Mouse (Mus musculus): Measurements from ENCODE around the gene Snx21.
"Not testable (repeated sequence)": the region's sequence is repeated elsewhere in the genome, so short reads cannot be mapped to it uniquely, and the experiment has no call there.

The Snx21 gene

DNA sequence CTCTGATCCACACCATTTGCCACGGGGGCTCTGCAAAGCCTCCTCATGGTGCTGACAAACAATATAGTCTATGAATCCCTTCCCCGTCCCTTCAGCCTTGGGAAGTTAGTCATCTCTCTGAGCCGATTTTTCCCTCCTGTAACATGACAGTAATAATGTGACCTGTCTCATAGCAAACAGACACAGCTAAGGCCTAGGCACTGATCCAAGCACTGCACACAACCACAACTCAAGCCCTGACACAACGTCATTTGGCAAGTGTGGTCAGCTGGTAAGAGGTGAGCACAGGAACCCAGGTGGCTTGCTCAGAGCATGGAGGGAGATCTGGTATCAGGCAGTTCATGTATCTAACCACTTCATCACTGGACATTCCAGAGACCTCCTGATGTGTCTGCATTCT is 10.2 kb downstream of the Snx21 start:
- no peak for DNase-seq

DNA sequence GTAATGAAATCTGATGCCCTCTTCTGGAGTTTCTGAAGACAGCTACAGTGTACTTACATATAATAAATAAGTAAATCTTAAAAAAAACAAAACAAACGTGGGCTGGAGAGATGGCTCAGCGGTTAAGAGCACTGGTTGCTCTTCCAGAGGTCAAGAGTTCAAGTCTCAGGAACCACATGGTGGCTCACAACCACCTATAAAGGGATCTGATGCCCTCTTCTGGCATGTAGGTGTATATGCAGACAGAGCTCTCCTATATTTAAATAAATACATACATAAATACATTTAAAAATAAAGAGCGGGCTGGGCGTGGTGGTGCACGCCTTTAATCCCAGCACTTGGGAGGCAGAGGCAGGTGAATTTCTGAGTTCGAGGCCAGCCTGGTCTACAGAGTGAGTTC is 12.9 kb downstream of the Snx21 start:
- DNase-seq: not testable (repeated sequence)

DNA sequence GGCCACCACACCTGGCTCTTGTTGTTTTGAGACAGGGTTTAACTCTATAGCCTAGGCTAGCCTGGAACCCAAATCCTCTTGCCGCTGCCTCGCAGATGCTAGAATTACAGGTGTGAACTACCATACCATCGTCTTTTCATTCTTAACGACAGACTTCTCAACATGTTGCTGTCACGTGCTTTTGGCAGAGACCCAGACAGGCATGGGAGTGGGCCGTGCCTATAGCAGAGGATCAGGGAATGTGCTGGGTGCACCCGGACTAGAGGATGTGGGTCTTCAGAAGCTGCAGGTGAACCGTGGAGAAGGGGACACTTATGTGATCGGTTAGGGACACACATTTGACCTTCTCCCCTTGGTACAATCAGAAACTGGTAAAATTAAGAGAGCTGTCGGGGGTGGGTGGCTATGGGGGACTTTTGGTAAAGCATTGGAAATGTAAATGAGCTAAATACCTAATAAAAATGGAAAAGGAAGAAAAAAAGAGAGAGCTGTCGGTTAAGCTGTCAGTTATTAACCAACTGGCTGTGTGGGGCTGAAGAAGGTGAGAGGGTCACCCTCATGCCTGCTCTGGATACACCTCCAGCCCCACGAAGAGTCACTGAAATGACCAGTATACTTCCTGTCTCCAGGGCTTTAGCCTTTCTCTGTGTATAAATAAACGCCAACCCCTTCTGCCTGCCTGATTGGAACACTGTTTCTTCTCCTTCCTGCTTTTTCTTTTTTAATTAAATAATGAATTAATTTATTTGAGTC is 14.8 kb downstream of the Snx21 start:
- no peak for DNase-seq

DNA sequence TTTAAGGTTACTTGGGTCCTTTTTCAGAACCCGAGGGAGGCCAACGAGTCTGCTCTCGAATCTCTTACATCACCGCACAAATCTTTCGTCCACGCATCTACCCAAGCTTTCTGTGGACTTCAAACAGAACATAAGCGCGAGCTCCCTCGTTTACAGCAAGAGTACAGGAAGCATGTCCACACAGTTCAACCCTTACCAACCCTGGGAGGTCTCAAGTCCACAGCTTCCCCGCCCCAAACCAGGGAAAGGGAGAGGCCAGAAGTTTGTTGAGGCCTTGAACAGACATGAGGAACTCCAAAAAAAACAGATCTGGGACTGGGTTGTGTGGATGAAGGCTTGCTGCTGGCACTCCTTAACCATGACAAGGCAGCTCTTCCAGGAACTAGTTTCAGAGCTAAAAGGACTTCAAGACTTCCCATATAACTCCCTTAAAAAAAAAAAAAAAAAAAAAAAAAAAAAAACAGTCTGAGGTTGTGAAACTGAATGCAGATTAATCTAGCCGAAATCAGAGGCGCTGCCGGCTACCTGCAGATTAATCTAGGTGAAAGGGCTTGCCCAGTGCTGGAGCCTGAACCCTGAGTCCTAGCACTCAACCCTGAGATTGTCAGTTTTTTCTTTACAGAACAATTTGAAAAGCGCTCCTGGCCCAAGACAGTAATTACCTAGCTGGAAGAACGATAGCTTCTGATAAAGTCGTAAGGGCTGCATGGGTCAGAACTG is 17.7 kb downstream of the Snx21 start:
- DNase-seq: peak; percentile 57

DNA sequence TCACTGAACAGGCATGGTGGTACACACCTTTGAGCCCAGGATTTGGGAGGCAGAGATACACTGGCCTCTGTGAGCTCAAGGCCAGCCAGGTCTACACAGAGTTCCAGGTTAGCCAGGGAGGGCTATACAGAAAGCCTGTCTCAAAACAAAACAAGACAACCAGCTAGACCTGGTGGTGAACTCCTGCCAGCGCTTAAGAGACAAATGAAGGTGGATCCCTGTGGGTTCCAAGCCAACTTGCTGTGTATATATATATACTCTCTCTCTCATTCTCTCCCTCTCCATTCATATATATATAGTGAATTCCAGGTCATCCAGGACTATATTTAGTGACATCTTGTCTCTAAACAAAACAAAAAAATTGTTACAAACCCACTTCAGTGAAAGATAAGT is 18.3 kb downstream of the Snx21 start:
- DNase-seq: no peak

DNA sequence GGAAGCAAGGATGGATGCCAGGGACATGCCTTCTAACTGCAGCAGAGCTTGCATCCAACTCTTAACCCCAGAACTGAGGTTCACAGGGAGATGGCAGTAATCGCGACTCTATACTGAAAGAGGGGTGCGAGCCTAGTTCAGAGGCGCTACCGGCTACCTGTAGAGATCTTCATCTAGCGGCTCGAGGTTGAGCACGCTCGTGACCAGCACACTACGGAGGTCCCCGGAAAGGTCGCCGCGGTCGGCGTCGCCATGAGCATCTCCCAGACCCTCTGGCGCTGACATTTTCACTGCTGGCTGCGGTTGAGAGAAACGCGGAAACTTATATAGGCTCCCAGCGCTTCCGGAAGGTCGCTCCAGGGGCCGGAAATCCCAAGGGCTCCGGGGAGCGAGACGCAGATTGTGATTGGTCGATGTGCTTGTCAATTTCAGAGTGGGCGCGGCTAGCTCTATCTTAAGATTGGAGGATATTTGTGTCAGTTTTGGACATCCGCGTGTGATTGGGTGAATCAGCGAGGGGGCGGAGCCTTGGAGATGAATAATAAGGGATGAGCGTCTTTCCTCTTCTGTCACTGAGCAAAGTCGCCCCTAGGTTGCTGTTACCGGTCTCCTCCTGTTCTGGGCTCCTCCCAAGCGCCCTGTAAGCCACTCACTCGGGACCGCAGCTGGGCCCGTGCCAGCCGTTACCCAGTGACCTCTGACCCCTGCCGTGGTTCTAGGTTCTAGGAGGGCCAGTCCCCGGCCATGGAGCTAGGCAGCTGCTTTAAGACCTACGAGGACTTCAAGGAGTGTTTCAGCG is 19.1 kb downstream of the Snx21 start, which contains the start of the genes Acot8 and Zswim3:
Gene Acot8 (minus strand): TSS at position 350 of the 799 bp plus-strand sequence.
Gene Zswim3 (plus strand): TSS at position 566 of the 799 bp plus-strand sequence.
- DNase-seq: peak; percentile 99

DNA sequence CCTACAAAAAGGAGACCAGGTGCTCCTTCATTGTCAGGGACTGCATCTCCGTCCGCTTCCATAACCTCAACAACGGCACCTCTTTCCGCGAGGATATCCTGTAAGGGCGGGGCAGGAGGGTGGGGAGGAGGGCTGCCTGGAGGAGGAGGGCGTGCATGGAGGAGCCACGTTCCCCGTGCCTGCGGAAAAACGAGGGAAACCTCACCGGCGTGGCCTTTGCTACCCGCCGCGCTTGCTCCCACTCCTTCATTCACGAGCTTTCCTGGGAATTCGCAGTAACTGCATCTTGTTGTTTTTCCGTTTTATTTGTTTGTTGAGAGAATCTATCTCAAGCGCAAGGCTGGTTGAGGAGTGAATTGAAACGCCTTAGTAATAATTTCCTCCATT is 19.7 kb downstream of the Snx21 start:
- DNase-seq: no peak

DNA sequence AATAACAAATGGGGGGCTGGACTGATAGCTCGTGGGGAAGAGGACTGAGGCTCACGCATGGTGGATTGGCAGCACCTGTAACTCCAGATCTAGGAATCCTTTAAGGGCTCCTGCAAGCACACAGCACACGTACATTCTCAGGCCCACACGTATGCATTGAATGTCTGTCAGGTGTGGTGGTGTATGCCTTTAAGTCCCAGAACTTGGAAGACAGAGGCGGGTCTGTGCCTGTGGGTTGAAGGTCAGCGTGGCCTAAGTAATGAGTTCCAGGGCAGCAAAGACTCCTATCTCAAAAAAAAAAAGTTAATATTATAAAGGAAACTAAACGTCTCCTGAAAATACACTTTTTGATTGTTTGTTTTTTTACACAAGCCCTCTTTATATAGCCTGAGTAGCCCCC is 21.0 kb downstream of the Snx21 start:
- DNase-seq: no peak

DNA sequence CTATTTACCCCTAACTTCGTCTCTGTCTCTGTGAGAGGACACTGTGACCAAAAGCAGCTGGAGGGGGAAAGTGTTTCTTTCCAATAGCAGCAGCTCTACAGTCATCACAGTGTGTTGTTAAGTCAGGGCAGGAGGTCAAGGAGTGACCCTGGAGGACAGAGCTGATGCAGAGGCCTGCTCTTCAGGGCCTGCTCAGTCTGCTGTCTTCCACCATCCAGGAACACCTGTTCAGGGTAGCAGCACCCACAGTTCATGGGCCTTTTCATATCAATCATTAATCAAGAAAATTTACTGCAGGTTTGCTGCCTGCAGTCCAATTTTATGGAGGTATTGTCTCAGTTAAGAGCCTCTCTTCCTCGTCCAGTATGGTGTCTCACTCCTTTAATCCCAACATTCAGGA is 27.9 kb downstream of the Snx21 start:
- no peak for DNase-seq

DNA sequence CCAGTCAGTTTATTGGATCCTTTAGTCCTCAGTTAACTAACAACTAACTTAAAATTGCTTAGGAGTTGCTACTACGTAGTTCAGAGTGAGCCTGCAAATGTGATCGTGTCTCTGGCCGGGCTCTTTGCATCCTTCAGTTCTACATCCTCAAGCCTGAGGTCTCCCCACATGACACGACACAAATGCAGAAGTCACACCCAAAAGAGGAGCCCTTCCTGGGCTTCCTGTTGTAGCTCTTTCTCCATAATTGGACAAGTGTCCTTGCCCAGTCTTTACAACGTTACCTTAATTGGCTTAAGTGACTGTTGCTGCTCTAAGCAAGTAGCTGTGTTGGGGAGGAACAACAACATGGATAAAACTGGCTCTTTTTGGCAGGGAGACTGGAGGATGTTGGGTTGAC is 29.7 kb downstream of the Snx21 start:
- no peak for DNase-seq

DNA sequence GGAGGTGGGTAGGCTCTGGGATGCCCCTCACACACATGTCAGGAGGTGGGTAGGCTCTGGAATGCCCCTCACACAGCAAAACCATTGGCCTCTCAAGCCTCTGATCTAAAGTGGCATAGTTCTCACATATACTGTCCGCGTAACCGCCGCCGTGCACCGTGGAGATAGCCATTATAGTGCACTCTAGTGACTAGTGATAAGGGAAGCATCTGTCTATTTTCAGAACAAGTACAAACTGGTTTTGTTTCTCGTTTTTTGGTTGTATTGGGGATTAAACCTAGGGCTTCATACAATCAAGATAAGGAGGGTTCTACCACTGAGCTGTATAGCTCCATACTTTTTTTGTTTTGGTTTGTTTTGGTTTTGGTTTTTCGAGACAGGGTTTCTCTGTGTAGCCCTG is 30.2 kb downstream of the Snx21 start:
- DNase-seq: no peak

DNA sequence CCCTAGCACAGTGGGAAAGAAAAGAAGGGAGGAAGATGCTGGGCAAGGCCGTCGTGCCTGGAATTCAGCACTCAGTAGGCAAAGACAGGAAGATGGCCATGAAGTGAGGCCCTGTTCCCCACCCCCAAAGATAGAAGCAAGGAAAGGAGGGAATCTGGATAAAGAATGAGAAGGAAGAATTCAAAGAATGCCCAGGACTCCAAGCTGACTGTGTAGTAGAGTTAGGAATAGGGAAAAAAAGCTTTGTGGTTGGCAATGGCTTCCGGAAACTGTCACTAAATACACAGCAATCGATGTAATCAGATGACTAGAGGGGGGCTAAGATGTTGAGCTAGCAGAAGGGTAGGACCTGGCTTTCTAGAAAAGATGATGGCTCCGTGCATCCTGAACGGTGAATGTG is 31.6 kb downstream of the Snx21 start:
- DNase-seq: no peak

DNA sequence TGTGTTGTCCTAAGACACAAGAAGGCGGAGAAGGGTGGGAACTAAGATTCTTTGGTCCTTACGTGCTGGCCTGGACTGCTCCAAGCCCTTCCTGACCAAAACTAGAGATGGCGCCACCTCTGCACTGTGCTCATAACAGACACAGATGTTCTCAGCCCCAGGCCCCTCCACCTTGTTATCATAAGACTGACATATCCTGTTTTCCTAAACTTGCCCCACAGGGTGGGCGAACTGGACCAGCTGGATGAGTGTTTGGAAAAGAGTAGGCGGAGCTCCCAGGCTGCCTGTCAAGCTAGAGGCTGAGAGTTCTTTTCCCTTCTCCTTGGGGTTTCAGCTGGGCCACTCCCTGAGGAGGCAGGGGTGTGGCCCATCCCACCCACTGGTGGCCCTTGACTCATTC is 32.1 kb downstream of the Snx21 start:
- DNase-seq: no peak

DNA sequence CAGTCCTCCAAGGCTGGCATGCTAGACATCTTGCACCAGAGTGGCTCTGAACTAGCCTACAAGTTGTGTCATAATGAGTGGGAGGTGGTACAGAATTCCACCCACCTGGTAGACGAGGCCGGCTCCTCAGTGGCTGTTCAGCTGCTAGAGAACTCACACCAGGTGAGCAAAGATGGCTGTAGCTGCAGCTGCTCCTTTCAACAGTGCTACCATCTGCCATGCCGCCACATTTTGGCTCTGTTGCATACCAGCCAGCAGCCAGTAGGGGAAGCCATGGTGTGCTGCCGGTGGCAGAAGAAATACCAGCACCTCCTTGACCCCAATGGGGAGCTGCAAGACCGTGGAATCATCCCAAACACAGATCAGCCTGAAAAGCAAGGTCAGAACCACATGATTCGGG is 35.4 kb downstream of the Snx21 start:
- DNase-seq: no peak

DNA sequence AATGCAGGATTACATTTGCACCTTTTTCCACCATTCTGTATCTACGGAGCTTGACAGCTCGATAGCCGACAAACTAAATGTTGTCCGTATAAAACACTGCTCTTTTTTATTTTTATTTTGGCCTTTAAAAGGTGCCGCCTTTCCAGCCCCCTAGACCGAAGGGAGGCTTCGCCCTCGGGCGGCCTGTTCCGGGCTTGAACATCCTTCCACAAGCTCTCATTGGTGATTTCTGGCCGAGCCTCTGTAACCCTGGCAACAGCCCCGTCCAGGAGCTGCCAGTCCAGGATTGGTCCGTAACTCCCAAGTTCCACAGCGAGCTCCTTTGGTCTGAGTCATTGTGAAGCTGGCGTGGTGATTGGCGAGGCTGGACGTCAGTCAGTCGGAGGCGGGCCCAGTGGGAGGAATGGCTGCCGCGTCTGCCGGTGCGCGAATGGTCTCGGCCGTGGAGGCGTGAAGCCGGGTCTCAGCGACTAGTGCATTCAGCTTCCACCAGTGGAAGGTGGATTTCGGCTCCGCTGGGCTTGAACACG is 37.1 kb downstream of the Snx21 start, which contains the start of gene Zswim1:
Gene Zswim1 (plus strand): TSS at position 51 of the 530 bp plus-strand sequence.
- DNase-seq: peak; percentile 100

DNA sequence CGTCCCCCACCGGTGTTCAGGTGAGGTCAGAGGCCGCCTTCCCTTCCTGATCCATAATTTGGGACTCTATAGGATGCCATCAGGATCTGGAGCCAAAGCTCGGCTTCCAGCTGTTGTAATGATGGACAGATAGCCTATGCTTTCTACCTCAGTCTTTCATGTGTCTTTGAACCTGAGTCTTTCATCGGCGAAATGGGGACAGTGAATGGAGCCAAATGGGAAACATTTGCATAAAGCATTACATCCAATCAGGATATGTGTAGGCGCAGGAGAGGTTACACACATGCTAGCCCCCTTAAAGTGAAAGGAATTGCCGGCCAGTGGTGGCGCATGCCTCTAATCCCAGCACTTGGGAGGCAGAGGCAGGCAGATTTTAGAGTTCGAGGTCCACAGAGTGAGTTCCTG is 37.6 kb downstream of the Snx21 start:
- no peak for DNase-seq

DNA sequence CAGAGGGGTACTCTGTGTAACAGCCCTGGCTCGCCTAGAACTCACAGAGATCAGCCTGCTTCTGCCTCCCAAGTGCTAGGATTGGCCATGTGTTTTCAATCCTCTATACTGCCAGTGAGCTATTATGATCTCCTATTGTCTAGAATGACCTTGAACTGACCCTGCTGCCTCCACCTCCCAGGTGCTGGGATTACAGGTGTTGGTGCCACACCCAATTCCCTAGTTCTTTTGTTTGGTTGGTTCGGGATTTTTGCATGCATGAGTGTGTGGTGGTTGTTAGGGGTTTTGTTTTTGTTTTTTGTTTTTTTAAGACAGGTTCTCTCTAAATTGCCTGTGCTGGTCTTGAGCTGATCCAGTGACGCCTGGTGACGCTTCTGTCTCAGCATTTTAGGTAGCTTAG is 38.3 kb downstream of the Snx21 start:
- DNase-seq: no peak

DNA sequence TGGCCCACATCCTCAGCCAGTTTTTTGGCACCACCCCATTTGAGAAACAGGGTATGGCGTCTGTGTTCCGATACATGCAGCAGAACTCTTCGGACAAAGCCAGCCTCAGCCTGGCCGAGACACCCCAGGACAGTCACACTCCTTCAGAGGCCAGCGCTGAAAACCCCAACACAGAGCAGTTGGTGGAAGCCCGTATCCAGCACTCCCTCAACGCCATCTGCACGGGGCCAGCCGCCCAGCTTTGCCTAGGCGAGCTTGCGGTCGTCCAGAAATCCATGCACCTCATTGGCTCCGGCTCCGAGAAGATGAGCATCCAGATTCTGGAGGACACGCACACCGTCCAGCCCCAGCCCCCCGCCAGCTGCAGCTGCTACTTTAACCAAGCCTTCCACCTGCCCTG is 39.9 kb downstream of the Snx21 start:
- no peak for DNase-seq

DNA sequence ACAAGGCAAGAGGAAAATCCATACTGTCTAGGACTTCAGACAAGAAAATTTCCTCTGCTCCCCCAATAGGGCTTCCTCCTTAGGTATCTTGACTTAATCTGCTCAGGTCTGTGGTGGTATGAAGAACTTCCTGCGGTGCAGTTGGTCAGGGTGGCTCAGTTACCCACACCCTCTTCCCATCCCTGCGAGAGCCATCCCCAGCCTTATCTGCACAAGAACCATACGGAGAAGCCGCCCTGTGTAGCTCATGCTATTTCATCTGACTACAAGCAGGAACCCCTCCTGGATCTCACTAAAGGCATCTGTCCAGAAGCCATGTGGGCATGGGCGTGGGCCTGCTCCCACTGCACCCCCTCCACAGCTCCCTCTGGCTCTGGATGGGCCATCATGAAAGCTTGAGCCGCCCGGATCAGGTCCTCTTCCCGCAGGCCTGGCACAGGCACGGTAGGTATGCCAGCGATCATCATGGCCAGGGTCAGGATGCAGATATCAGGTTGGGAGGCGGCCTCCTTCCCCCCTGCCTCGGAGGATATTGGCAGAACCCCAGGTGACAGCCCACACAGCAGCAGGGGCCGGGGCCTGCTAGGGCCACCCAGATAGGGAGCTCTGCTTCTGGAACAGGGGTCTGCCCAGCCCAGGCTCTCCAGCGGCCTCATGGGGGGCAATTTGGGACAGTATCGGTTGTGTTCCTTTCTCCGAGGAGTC is 41.7 kb downstream of the Snx21 start:
- no peak for DNase-seq

DNA sequence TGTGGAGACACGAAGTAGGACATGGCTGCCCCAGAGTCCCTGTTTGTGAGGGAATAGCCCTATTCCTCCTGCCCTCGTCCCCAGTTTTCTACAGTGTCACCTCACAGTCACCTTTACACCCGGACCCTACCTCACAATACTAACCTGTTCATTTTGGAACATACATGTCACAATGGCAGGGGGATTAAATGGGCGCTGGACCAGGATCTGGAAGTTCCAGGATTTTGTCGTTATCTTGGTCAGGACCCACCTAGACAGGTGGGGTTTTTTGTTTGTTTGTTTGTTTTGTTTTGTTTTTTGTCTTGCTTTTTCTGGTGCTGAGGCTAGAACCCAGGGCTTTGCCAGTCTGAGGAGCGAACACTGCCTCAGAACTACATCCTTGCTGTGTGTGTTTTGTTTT is 42.8 kb downstream of the Snx21 start, which contains the start of gene Spata25:
Gene Spata25 (minus strand): TSS at position 101 of the 400 bp plus-strand sequence.
- DNase-seq: no peak

DNA sequence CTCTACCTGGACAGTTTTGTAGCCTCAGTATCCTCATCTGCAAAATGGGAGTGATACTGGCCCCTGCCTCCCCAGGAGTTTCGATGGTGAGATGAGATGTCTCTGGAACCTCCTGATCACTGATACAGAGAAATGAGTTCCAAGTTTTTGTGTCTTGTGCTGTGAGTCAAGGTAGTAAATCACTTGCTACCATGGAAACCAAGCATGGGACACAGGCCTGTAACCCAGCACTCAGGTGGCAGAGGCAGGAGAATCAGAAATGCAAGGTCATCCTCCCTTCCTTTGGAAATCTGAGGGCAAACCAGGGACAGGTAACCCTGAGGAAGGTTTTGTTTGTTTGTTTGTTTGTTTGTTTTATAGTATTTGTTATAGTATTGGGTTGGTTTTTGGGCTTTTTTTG is 43.5 kb downstream of the Snx21 start:
- DNase-seq: no peak

DNA sequence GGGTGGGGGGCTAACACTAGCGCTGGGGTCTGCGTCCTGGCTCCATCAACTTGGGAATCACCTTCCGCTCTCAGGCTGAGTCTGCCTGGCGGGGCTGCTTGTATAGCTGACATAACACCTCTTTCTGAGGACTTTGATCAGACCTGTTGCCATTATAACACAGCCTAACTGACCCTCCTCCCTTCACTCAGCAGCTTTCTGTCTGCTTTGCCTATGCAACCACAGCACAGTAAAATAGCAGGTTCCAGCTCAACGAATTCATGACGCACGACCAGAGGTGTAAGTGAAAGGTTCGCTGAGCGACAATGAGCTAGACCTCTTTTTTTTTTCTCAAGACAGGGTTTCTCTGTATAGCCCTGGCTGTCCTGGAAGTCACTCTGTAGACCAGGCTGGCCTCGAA is 45.4 kb downstream of the Snx21 start:
- no peak for DNase-seq

Measured in kidney, adult 9 months (tissue).